Mouse (Mus musculus) stomach, postnatal 0 days (tissue): Measurements from ENCODE around the gene Fmnl1.

Source experiments
- CTCF ChIP-seq: IDR thresholded peaks from 2 replicates; pipeline ENCODE4 v1.5.1; 2016; ENCODE audit warnings: antibody characterized with exemption, low read depth, mild to moderate bottlenecking, moderate library complexity
- EP300 ChIP-seq: optimal IDR thresholded peaks from 2 replicates; pipeline ENCODE3; 2016; ENCODE audit warnings: antibody characterized with exemption

GRCm38 (mm10) chr11:103229608-103230007 lies 58.7 kb downstream of the Fmnl1 start:
- TF ChIP-seq CTCF = peak; percentile 34
- TF ChIP-seq EP300 = no peak
